Mouse (Mus musculus) cerebellum, postnatal 36 days (tissue): ENCODE measurements around the gene Tnfrsf1a.
"Not testable (repeated sequence)": the region's sequence is repeated elsewhere in the genome, so short reads cannot be mapped to it uniquely, and the experiment has no call there.

Experiments
- DNase-seq, 2 experiments: peaks; one replicate each; pipeline ENCODE4 v3.0.0; 2021 to 2022; ENCODE audit warnings: mixed read lengths in 2 of 2

The Tnfrsf1a gene

GRCm38 (mm10) chr6:125348721-125349574 lies at the start of gene Tnfrsf1a:
Gene Tnfrsf1a, plus strand, starts transcription at chr6:125349362.
- DNase-seq, result no peak

- DNase-seq, result no peak
Measured at GRCm38 (mm10) chr6:125300982-125301381, 48.2 kb upstream of the Tnfrsf1a start.

GRCm38 (mm10) chr6:125302231-125302982 lies 46.8 kb upstream of the Tnfrsf1a start:
- DNase-seq, result no peak

- no peak for DNase-seq
Measured at GRCm38 (mm10) chr6:125303242-125303641, 45.9 kb upstream of the Tnfrsf1a start.

DNA sequence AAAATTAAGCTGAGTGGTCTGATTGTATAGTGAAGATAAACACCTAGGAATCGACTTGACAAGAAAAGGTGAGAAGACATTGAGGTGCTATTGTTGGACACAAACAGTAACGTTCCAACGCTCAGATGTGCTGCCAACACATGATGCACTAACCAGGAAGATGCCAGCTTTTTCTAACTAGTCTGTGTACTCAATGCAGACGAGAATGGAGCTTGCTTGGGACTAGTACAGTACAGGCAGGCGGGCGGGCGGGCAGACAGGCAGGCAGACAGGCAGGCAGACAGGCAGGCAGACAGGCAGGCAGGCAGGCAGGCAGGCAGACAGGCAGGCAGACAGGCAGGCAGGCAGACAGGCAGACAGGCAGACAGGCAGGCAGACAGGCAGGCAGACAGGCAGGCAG lies 44.8 kb upstream of the Tnfrsf1a start:
- not testable (repeated sequence) for DNase-seq

DNA sequence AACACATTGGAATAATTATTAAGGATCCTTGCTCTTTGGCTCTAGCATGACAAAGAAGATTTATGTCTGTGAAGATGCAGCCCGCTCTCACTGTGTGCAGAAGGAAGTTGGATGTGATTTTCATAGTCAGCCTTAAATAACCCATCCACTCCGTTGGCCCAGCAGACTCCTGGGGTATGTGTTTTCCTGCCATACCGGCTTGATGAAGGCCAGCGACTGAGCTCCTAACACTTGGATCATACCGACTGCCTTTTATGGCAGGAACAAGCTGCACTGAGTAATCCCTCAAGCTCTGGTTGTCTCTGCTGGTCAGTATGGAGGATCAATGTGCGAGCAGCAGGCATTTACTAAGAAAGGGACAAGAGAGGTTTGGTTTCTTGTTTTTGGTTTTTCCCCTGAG lies 43.7 kb upstream of the Tnfrsf1a start:
- no peak for DNase-seq

- DNase-seq, result no peak
Measured at GRCm38 (mm10) chr6:125307091-125307490, 42.1 kb upstream of the Tnfrsf1a start.

DNA sequence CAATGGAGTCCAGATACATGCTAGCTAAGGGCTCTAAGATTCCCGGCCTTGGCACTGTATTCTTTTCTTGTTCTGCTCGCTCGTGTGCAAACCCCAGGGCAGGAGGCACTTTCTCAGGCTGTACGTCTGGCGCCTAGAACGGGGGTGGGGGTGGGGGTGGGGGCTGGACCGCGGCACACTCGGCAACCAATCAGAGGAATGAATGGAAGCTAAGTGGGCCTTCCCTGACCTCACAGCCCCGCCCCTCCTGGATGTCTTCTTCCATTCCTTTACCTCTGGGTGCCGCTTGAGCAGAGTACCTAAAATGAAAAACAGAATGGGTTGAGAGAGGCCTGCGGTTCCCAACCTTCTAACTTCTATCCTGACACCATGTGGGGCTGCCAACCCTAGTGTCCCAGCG lies 40.2 kb upstream of the Tnfrsf1a start:
- no peak for DNase-seq

DNA sequence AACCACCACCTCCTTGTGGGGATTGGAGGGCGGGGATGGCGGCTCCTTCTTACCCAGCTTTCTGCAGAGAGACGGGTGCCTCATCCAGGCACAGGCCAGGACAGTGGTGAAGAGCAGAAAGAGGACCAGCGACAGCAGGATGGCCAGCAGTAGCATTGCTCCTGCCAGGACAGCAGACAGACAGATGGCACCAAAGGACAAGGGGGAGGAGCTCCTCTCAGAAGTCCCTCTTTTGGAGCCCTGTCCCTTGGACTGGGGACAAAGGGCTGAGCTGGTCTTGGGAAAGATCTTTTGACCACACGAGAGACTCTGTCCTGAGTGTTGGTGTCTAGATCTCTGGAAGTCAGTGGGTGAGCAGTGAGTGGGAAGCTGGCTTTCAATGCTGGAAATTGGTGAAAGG lies 39.8 kb upstream of the Tnfrsf1a start:
- DNase-seq, result no peak

DNA sequence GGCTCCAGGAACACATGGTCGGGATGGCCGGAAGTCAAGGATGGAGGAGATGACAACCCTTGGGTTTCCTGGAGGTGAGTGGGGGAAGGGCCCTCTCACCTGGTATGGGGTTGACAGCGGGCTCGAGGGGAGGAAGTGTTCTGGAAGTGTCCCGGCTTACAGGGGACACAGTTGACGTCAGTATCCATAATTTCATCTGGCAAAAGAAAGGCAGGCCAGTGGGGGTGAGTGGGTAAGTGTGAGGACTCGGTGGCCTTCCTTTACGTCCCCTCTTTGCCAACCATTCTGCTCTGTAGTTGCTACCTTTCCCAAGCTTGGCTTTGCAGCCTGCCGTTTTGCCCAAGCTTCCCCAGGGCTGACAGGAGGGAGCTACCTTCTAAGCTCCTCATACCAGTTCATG lies 37.0 kb upstream of the Tnfrsf1a start:
- DNase-seq, result no peak

DNA sequence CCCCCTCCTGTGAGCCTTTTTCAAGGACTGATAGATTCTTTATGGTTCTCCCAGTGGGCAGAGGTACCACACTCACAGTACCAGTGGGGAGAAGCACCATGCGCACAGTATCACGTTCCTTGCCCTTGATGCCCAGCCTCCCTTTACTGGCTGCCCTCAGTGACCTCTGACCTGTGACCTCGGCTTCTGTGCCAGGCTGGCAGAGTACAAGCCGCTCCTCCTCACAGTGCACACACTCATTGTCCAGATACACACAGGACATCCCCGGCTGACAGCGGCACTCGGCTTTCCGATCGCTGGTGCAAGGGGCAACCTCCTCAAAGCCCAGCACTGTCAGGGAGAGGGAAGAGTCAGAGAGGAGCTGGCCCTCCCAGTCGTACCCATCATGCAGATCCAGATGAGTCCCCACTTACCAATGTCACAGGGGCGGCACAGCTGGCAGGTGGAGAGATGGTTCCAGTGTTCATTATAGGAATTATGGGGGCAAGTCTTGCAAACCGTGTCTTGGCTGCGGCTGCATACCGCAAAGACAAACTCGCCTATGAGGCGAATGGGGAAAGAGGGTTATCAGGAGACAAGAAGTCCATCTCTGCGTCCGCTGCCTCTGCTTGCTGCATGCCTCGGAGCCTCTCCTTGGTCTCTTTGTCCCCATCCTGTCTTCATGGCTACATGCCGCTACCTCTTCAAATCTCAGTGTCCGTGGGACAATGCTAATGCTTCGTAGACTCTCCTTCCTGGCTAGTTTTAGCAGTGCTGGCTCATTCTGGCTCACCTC lies 36.4 kb upstream of the Tnfrsf1a start:
- DNase-seq, result no peak

DNA sequence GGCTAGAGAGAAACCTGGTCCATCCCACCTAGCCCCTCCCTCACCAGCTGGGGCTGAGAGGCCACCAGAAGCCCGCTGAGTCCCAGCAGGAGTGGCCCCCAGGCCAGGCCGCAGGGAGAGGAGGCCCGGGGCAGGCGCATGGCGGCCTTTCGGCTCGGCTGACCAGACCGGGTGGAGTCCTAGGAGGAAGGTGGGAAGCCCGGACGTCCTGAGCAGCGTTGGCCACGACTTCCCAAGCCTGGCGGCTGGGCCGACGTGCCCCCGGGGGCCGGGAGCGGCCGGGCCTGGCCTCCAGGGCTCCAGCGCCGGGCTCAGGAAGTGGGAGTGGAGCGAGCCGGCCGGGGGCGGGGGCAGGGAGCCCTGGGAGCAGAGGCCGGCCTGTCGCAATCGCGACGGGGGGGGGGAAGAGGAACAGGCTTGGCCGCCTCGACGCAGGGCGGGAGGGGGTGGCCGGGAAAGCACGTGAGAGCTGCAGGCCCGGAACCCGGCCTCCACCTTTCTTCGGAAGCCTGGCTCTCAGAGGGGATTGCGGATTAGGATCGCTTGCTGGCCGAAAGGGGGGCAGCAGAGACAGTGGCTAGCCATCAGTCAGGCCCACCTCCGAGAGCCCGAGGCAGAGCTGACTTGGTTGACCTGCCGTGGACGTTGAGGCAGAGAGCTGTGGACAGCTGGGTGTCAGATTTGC lies 35.5 kb upstream of the Tnfrsf1a start, which contains the start of gene Ltbr:
TSS of gene Ltbr (minus strand) at position 340 of the 685 bp plus-strand sequence.
- DNase-seq, result peak; percentile 34 to 53

DNA sequence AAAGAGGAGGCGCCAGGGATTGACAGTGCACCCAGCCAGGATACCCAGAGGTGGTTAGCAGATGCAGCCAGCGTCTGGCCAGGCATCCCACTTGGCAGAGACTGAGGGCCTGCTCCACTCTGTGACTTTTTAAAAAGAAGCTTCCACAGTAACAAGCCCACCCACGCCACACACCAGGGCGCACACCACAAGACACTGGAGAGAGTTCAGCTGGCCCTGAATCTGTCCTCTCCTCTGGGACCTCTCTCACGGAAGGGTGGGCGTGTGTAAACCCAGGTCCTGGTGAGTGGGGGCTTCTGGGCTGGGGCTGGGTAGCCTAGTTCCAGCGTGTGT lies 35.0 kb upstream of the Tnfrsf1a start:
- no peak for DNase-seq

- DNase-seq, result no peak
Measured at GRCm38 (mm10) chr6:125314746-125315145, 34.4 kb upstream of the Tnfrsf1a start.

- no peak for DNase-seq
Measured at GRCm38 (mm10) chr6:125317077-125317476, 32.1 kb upstream of the Tnfrsf1a start.

DNA sequence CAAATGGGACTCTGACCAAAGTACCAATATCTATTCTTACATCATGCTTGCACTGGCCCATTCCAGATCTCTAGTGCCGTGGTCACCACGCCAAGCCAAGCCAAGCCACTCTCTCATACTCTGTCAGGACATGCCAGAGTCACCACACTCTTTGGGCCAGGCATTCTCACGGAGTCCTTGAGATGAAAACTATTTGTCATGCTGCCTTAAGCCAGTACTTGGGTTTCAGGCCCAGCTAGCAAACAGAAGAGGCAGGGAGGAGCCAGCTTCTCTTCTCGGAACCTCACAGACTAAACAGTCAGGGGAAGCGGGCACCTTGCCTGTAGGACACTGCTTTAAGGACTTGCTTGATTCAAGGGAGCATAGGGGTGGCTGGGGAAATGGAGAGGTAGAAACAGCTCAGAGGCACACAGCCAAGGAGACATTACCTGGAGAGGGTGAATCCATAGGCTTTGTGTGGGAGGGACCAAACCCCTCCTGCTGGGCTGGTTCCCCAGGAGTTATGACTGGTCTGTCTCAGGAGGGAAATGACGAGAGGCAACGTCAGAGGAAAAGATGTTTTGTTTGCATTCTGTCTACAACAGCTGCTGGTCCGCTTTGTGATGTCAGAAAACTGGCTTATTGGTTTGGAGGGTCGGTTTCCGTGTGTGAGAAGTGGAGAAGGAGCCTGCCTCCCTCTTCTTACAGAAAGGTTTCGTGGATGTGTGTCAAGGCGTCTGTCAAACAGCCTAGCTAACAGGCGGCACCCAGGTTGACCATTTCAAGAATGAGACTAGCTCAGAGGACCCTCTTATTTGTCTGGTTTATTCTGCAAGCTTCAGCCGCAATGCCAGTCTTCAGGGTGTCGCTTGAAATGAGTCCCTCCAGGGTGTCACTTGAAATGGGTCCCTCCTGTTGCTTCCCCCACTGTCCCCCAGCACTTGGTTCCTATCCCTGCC lies 29.9 kb upstream of the Tnfrsf1a start:
- no peak for DNase-seq

DNA sequence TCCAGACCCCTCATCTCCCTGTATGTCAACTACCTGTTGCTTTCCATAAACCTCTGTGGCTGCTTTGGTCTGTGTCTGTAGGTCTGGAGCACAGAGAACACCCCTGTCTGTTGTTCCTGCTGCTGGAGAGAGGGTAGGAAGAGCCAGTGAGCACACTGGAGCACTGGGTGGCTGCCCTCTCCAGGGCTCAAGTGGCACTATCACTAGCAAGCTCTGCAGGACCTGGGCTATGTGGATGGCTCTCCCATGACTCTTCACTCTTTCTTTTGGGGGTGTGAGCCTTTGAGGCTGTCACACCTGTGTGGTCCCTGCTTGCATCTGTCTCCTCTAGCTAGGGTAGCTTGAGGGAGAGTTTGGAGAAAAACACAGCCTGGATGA lies 29.3 kb upstream of the Tnfrsf1a start:
- no peak for DNase-seq

DNA sequence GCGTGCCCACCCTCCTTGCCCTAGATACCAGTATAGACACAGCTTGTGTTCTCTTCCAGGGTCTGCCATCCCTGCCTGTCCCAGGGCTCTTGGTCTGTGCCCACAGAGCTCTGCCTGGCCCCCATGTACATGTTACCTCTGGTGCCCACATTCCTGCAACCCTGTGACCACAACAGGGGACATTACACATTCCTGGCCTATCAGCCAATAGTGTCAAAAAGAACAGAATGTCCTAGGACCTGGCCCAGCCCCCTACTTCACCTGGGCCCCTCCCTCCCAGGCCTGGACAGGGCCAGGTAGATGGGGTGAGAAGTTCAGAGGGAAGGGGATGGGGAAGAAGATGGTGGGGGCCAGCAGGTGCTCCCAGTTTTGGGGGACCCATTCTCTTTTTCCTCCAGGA lies 28.8 kb upstream of the Tnfrsf1a start, which contains the start of gene Scnn1a:
TSS of gene Scnn1a (plus strand) at position 337 of the 400 bp plus-strand sequence.
- no peak for DNase-seq

GRCm38 (mm10) chr6:125321114-125321855 lies 27.9 kb upstream of the Tnfrsf1a start:
- no peak for DNase-seq

GRCm38 (mm10) chr6:125322794-125323193 lies 26.4 kb upstream of the Tnfrsf1a start:
- no peak for DNase-seq

DNA sequence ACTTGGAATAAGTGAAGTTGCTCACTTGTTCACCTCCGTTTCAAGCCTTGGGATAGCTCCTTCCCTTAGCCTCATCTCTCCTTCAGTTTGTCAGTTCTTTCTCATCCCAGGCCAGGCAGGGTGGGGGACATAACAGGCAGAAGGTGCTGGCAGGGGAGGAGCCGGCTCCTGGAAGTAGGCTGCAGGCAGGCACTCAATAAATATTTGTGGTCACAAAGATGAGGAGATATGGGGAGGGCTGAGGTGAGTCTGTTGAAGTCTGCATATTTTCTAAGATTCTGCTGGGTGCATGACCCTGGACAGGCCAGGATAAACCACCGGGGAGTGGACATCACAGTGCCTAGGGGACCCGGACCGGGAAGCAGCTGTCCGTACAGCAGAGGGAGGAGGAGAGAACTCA lies 25.6 kb upstream of the Tnfrsf1a start:
- DNase-seq, result no peak
